Mouse (Mus musculus) cerebellum, adult 11 months (tissue): Measurements from ENCODE around the gene Rfx5.

Experiments
- DNase-seq: peaks from one replicate; pipeline ENCODE4 v3.0.0; 2022

Gene Rfx5

GRCm38 (mm10) chr3:95003273-95003672, 49.4 kb downstream of the Rfx5 start:
- no peak for DNase-seq

GRCm38 (mm10) chr3:95005651-95006050, 51.8 kb downstream of the Rfx5 start:
- no peak for DNase-seq

GRCm38 (mm10) chr3:95007706-95008105, 53.8 kb downstream of the Rfx5 start:
- no peak for DNase-seq

- no peak for DNase-seq
Measured at GRCm38 (mm10) chr3:95010396-95010795, 56.5 kb downstream of the Rfx5 start.
